Mouse (Mus musculus) heart, adult 2 months (tissue): ENCODE measurements around the gene Mef2b. TPM values are rescaled to one million over a fixed set of nuclear protein-coding genes. Genes with fewer than 3 reads are reported as not detected.

ENCODE experiments used
- DNase-seq, 2 experiments: peaks; one replicate each; pipeline ENCODE4 v3.0.0; 2021
- H3K27ac ChIP-seq: fragments of 200-600 bp; 2 replicates; pipeline ENCODE4 v1.8.1; 2022
- H3K27me3 ChIP-seq: fragments of 200-500 bp; 2 replicates; pipeline ENCODE4 v1.6.1; 2012; ENCODE audit warnings: mild to moderate bottlenecking, low read length, inconsistent platforms, mixed read lengths; ENCODE audit not compliant: control insufficient read depth, insufficient read depth
- H3K36me3 ChIP-seq: fragments of 200-500 bp; 2 replicates; pipeline ENCODE4 v1.6.1; 2012; ENCODE audit warnings: low read length, inconsistent platforms; ENCODE audit not compliant: control insufficient read depth, insufficient read depth
- H3K4me1 ChIP-seq: fragments of 200-500 bp; 2 replicates; pipeline ENCODE4 v1.6.1; 2011; ENCODE audit warnings: low read length; ENCODE audit not compliant: control insufficient read depth, insufficient read depth
- H3K4me3 ChIP-seq: fragments of 200-600 bp; 2 replicates; pipeline ENCODE4 v1.8.1; 2022
- H3K79me2 ChIP-seq: fragments of 200-500 bp; replicated peaks from 2 replicates; pipeline ENCODE4 v1.6.1; 2012; ENCODE audit warnings: mild to moderate bottlenecking, inconsistent platforms, low read length, moderate library complexity, mixed read lengths; ENCODE audit not compliant: control insufficient read depth, insufficient read depth
- H3K9ac ChIP-seq: fragments of 200-500 bp; 2 replicates; pipeline ENCODE4 v1.6.1; 2012; ENCODE audit warnings: low read depth, mild to moderate bottlenecking, control low read depth, inconsistent platforms, low read length, mixed read lengths
- CTCF ChIP-seq: fragments of 200-600 bp; IDR thresholded peaks from 2 replicates; pipeline ENCODE4 v1.8.1; 2022; ENCODE audit warnings: antibody characterized with exemption, mild to moderate bottlenecking, moderate library complexity
- EP300 ChIP-seq: fragments of 200-500 bp; IDR thresholded peaks from 2 replicates; pipeline ENCODE4 v1.6.1; 2011; ENCODE audit warnings: low read depth, low read length, control low read depth; ENCODE audit not compliant: insufficient read depth
- POLR2A ChIP-seq: fragments of 200-500 bp; IDR thresholded peaks from 2 replicates; pipeline ENCODE4 v1.6.1; 2011; ENCODE audit warnings: mild to moderate bottlenecking, low read depth, low read length, control low read depth; ENCODE audit not compliant: insufficient read depth
- WGBS: fragments of 180-500 bp; shearing (Covaris S2); methylation state at CpG from one replicate; pipeline ENCODE4 v1.1.7; 2018; 5-methylcytosine and 5-hydroxymethylcytosine counted together
- intact Hi-C: fragments of 180-260 bp; cut with DNase I; formaldehyde crosslinking; loops from one replicate; pipeline ENCODE4 v1.15.1; 2025
- polyA plus RNA-seq: library from polyadenylated mRNA; depleted of rRNA; stranded (reverse); fragments of >200 nt; gene quantifications from 2 replicates; pipeline ENCODE4 v1.2.3, GENCODE M21; 2012
- total RNA-seq, 2 experiments: library from RNA; stranded (reverse); gene quantifications; 2 replicates each; pipeline ENCODE4 v1.2.3; 2021

Gene Mef2b
- total and polyA plus RNA-seq, 3 experiments: 0.25 to 0.44 (median 0.27) TPM

DNA sequence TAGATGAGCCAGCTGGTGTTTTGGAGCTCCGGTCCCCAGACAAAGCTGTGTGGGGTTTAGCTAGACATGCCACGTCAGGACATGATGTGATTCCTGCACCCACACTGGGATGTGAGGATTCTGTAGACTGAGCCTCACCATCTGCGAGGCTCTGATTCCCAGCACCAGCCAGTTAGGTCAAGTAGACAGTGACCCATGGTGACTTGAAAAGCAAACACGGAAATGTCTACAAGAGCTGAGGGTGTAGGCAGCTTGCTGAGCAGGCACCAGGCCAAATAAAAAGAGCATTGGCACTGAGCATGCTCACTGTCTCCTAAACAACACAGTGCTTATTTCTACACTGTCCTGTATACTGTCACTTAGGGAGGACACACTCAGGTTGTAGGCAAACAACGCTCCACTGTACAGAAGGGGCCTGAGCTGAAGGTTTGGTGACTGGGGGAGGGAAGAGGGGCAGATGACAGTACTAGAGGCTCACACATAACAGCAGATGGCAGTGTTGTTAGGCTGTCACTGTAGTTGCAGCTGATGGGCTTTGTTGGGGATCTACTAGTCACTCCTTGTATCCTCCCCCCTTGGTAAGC lies 60.7 kb downstream of the Mef2b start:
- peak in 1 of 2 experiments; percentile 38 for DNase-seq
- intact Hi-C loops: loop anchor here (2.0 kb wide), 1 partner anchor 23 kb away; no protein-coding TSS in a partner anchor
- WGBS: 45% methylated on average over 5 of the region's 5 CpGs

DNA sequence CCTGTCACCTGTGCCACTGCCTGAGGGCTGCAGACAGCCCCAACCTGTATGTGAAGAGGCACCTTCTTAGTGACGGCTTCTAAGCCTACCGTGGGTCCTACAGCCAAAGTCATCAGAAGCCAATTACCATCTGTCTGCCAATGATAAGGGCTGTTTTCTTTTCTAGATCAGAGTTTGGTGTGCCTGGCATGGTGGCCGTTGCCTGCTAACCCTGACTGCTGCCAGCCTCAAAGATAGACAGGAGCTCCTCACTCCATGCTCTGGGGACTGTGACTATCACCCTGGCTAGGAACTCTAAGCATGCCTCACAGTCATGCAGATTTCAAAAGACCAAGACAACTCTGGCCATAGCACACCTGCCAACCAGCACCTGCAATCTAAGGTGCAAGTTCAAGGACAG lies 61.9 kb downstream of the Mef2b start:
- Histone ChIP-seq H3K27ac (no peak overlapping the region; the same call in 1 of the 2 replicates), H3K9ac (no peak overlapping the region), H3K79me2 (no peaks in the 10 kb centered on the region; the same call in 1 of the 2 replicates), H3K36me3 (no peaks in the 10 kb centered on the region), H3K4me3 (no peak overlapping the region), H3K4me1 (peaks cover 9% of the 10 kb centered on the region), H3K27me3 (no peaks in the 10 kb centered on the region)
- TF ChIP-seq CTCF (no peak), POLR2A (no peak), EP300 (no peak)
- intact Hi-C loops: loop anchor here (2.0 kb wide), 1 partner anchor 21 kb away; no protein-coding TSS in a partner anchor
- DNase-seq: no peak
- WGBS: 42% methylated on average over 3 of the region's 3 CpGs

More for the DNA sequence above, 60.7 kb downstream of the Mef2b start:
- H3K4me3 ChIP-seq: no peak overlapping the region
- H3K4me1 ChIP-seq: peaks cover 9% of the 10 kb centered on the region
- H3K36me3 ChIP-seq: no peaks in the 10 kb centered on the region
- H3K79me2 ChIP-seq: no peaks in the 10 kb centered on the region; the same call in 1 of the 2 replicates
- peak; percentile 67 for TF ChIP-seq CTCF
- TF ChIP-seq POLR2A: no peak
- H3K27ac ChIP-seq: peak overlapping the region; percentile 38; the same call in 1 of the 2 replicates
- H3K27me3 ChIP-seq: no peaks in the 10 kb centered on the region
- no peak overlapping the region for H3K9ac ChIP-seq

DNA sequence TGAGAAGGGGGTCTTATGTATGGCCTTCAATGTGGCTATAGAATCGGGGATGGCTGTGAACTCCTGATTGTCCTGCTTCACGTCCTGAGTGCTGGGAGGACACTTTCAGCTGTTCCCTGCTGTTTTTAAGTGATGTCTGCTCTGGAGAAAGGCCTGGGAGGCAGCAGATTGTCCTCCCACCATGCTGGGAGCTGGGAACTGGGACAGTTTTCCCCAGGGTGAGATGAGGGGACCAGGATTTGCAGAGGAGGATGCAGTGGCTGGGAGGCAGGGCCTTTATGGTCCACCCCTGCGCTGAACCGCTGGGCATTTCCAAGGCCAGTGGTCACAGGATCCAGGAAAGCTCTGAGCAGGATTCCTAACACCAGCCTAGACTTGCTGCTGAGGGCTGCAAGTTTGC lies 63.6 kb downstream of the Mef2b start:
- WGBS: 70% methylated on average over 4 of the region's 4 CpGs
- no peak overlapping the region for H3K27ac ChIP-seq
- intact Hi-C loops: no loop called here

DNA sequence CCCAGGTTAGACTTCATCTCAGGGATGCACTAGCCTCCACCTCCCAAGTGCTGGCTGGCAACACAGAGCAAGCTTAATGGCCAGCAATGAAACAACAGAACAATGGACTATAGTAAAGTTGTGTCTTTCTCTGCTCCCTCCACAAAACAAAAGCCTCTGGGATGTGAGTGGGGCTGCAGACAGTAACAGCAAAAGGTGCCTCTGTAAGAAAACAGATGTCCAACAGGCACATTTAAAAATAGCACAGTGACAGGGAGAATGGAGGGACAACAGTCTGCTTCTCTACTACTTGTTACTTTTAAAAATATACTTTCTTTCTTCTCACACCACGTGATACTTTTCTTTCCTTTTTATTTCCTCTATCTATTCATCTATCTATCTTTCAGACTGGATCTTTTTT lies 65.2 kb downstream of the Mef2b start:
- no peak for TF ChIP-seq POLR2A
- TF ChIP-seq EP300: no peak
- no peak for TF ChIP-seq CTCF
- 41% methylated on average over 1 of the region's 1 CpGs for WGBS

More for the DNA sequence above, 63.6 kb downstream of the Mef2b start:
- H3K4me1 ChIP-seq: peaks cover 10% of the 10 kb centered on the region
- H3K4me3 ChIP-seq: no peak overlapping the region
- no peaks in the 10 kb centered on the region for H3K27me3 ChIP-seq
- no peak overlapping the region for H3K9ac ChIP-seq
- no peaks in the 10 kb centered on the region for H3K36me3 ChIP-seq
- DNase-seq: no peak
- no peaks in the 10 kb centered on the region; the same call in 1 of the 2 replicates for H3K79me2 ChIP-seq
- TF ChIP-seq POLR2A: no peak
- no peak for TF ChIP-seq CTCF
- no peak for TF ChIP-seq EP300

DNA sequence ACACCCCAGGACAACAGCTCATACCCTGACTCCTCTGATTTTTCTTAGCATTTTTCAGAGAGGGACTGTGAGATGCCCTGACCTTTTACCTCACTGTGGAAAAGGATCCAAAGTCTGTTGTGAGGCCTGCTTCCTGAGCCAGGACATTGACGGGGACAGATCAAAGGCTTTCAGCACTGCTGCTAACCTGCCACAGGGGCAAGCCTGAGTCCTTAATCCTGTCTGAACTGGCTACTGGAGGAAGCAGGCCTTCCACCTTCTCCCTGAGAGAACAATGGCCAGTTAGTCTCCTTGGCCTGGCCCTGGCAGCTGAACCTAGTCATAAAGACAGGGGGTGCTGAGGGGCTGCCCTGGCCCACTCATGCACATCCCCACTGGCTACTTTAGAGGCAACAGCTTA lies 68.6 kb downstream of the Mef2b start:
- H3K9ac ChIP-seq: no peak overlapping the region
- no peak overlapping the region; the same call in 1 of the 2 replicates for H3K27ac ChIP-seq
- DNase-seq: no peak
- H3K4me3 ChIP-seq: no peak overlapping the region
- no peaks in the 10 kb centered on the region for H3K36me3 ChIP-seq
- intact Hi-C loops: no loop called here
- no peaks in the 10 kb centered on the region for H3K27me3 ChIP-seq
- TF ChIP-seq EP300: no peak
- TF ChIP-seq CTCF: no peak
- TF ChIP-seq POLR2A: no peak
- 23% methylated on average over 1 of the region's 1 CpGs for WGBS
- H3K4me1 ChIP-seq: peaks cover 5% of the 10 kb centered on the region; the same call in 1 of the 2 replicates
- no peaks in the 10 kb centered on the region for H3K79me2 ChIP-seq

More for the DNA sequence above, 65.2 kb downstream of the Mef2b start:
- Histone ChIP-seq H3K4me1 (peaks cover 13% of the 10 kb centered on the region), H3K79me2 (no peaks in the 10 kb centered on the region; the same call in 1 of the 2 replicates), H3K36me3 (no peaks in the 10 kb centered on the region), H3K9ac (no peak overlapping the region), H3K4me3 (no peak overlapping the region), H3K27ac (peak overlapping the region; percentile 64), H3K27me3 (no peaks in the 10 kb centered on the region)
- intact Hi-C loops: no loop called here
- DNase-seq: no peak

DNA sequence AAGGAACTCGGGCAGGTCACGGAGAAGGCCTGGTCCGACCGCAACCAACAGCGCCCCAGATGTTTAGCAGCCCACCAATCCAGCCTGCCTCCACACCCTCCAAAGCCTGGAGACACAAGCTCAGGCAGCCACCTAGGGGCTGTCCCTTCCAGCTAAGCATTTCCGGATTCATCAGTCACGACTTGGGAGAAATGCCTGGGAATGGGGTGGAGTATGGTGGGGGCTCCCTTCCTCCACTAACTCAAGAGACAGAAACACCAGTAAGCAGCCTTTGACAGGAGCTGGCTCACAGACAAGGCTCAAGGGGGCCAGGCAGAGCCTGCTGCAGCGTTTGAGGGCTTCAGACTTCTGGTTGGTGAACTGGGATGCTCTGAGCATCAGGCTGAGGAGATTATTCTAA lies 71.0 kb downstream of the Mef2b start:
- Histone ChIP-seq H3K36me3 (no peaks in the 10 kb centered on the region), H3K4me1 (peaks cover 5% of the 10 kb centered on the region), H3K79me2 (no peaks in the 10 kb centered on the region), H3K4me3 (peak overlapping the region; percentile 27; the same call in 1 of the 2 replicates), H3K9ac (peak overlapping the region; percentile 45), H3K27ac (peak overlapping the region; percentile 96), H3K27me3 (no peaks in the 10 kb centered on the region)
- DNase-seq: no peak
- peak; percentile 20; the same call in 1 of the 2 replicates for TF ChIP-seq CTCF
- no peak for TF ChIP-seq EP300
- 28% methylated on average over 8 of the region's 8 CpGs for WGBS
- intact Hi-C loops: loop anchor here (2.0 to 5.0 kb wide), 2 partner anchors 38 to 308 kb away; partner anchors contain the start of genes Ndufa13, Tmem161a, Tssk6 and Yjefn3
